Mouse (Mus musculus) midbrain, embryonic 12.5 days (tissue): ENCODE results near the gene Olfr520. TPM values are rescaled to one million over a fixed set of nuclear protein-coding genes. Genes with fewer than 3 reads are reported as not detected.
"Not testable (repeated sequence)": the region's sequence is repeated elsewhere in the genome, so short reads cannot be mapped to it uniquely, and the experiment has no call there.

Source experiments
- ATAC-seq: fragments of 200-750 bp; cut with Nextera tagmentation; 2 replicates; pipeline ENCODE4 v1.8.0; 2017; ENCODE audit warnings: low read depth, moderate TSS enrichment, moderate library complexity; ENCODE audit not compliant: low FRiP score
- H3K27ac ChIP-seq: fragments of 300-500 bp; sonication (generic); replicated peaks from 2 replicates; pipeline ENCODE4 v1.5.1; 2016; ENCODE audit warnings: mild to moderate bottlenecking
- H3K27me3 ChIP-seq: fragments of 300-500 bp; sonication (generic); 2 replicates; pipeline ENCODE4 v1.6.1; 2016; ENCODE audit warnings: mild to moderate bottlenecking
- H3K36me3 ChIP-seq: fragments of 300-500 bp; sonication (generic); 2 replicates; pipeline ENCODE4 v1.6.1; 2016
- H3K4me1 ChIP-seq: fragments of 300-500 bp; sonication (generic); 2 replicates; pipeline ENCODE4 v1.6.1; 2016
- H3K4me2 ChIP-seq: fragments of 300-500 bp; sonication (generic); replicated peaks from 2 replicates; pipeline ENCODE4 v1.6.1; 2016; ENCODE audit warnings: mild to moderate bottlenecking, moderate library complexity
- H3K4me3 ChIP-seq: fragments of 300-500 bp; sonication (generic); 2 replicates; pipeline ENCODE4 v1.5.1; 2016; ENCODE audit warnings: mild to moderate bottlenecking
- H3K9ac ChIP-seq: fragments of 300-500 bp; sonication (generic); replicated peaks from 2 replicates; pipeline ENCODE4 v1.6.1; 2016; ENCODE audit warnings: mild to moderate bottlenecking, moderate library complexity
- H3K9me3 ChIP-seq: fragments of 300-500 bp; sonication (generic); 2 replicates; pipeline ENCODE4 v1.6.1; 2016; ENCODE audit warnings: mild to moderate bottlenecking
- WGBS: fragments of 180-500 bp; shearing (Covaris S2); methylation state at CpG from one replicate; pipeline ENCODE4 v1.1.7; 2016; 5-methylcytosine and 5-hydroxymethylcytosine counted together
- polyA plus RNA-seq: library from polyadenylated mRNA; unstranded; fragments of >200 nt; fragmentation: Nextera tagmentation; extraction: Ambion mirVana; gene quantifications from 2 replicates; pipeline ENCODE4 v1.2.1, GENCODE M21; 2016

Olfr520 gene
- polyA plus RNA-seq, 1 experiment from 2014 or later = not detected

GRCm38 (mm10) chr7:99734612-99735011 lies 4.5 kb downstream of the Olfr520 start:
- H3K9ac ChIP-seq = no peak overlapping the region
- peaks cover 4% of the 10 kb centered on the region; the same call in 1 of the 2 replicates for H3K4me1 ChIP-seq
- H3K27me3 ChIP-seq = no peaks in the 10 kb centered on the region
- H3K4me3 ChIP-seq = no peak overlapping the region
- no peak overlapping the region for H3K4me2 ChIP-seq
- H3K9me3 ChIP-seq = no peaks in the 10 kb centered on the region
- no peaks in the 10 kb centered on the region for H3K36me3 ChIP-seq
- ATAC-seq = no peak
- 94% methylated on average over 2 of the region's 2 CpGs for WGBS
- no peak overlapping the region for H3K27ac ChIP-seq

- 89% methylated on average over 9 of the region's 9 CpGs for WGBS
- H3K4me2 ChIP-seq, H3K4me1 ChIP-seq, ATAC-seq, H3K36me3 ChIP-seq, H3K4me3 ChIP-seq, H3K9ac ChIP-seq, H3K27me3 ChIP-seq, H3K9me3 ChIP-seq, H3K27ac ChIP-seq: not testable (repeated sequence)
These were observed 5.4 kb downstream of the Olfr520 start for GRCm38 (mm10) chr7:99735491-99735890.

GRCm38 (mm10) chr7:99739276-99739675 lies 9.2 kb downstream of the Olfr520 start:
- H3K4me2 ChIP-seq = no peak overlapping the region

GRCm38 (mm10) chr7:99763207-99763606 lies 33.1 kb downstream of the Olfr520 start, which contains the start of gene Olfr521:
TSS of gene Olfr521 (plus strand) at chr7:99763507.
- no peak for ATAC-seq
- WGBS = 90% methylated on average over 2 of the region's 2 CpGs
- no peaks in the 10 kb centered on the region for H3K27me3 ChIP-seq
- no peaks in the 10 kb centered on the region for H3K4me1 ChIP-seq
- H3K9ac ChIP-seq = no peak within 1 kb of the TSS
- H3K4me3 ChIP-seq = no peak within 1 kb of the TSS
- no peaks in the 10 kb centered on the region for H3K36me3 ChIP-seq
- peaks cover 22% of the 10 kb centered on the region for H3K9me3 ChIP-seq
- H3K4me2 ChIP-seq = no peak within 1 kb of the TSS
- no peak within 1 kb of the TSS for H3K27ac ChIP-seq

More at GRCm38 (mm10) chr7:99739276-99739675, 9.2 kb downstream of the Olfr520 start:
- H3K4me1 ChIP-seq = peaks cover 4% of the 10 kb centered on the region; the same call in 1 of the 2 replicates
- no peak overlapping the region for H3K9ac ChIP-seq
- 53% methylated on average over 9 of the region's 9 CpGs for WGBS
- H3K36me3 ChIP-seq = no peaks in the 10 kb centered on the region
- no peaks in the 10 kb centered on the region for H3K9me3 ChIP-seq
- H3K27me3 ChIP-seq = no peaks in the 10 kb centered on the region
- ATAC-seq = no peak
- no peak overlapping the region for H3K27ac ChIP-seq
- no peak overlapping the region for H3K4me3 ChIP-seq

GRCm38 (mm10) chr7:99781385-99781784 lies 51.3 kb downstream of the Olfr520 start:
- no peak for ATAC-seq
- H3K27me3 ChIP-seq = no peaks in the 10 kb centered on the region
- WGBS = 88% methylated on average over 5 of the region's 5 CpGs
- H3K36me3 ChIP-seq = no peaks in the 10 kb centered on the region
- H3K27ac ChIP-seq = no peak overlapping the region
- no peak overlapping the region for H3K4me2 ChIP-seq
- no peaks in the 10 kb centered on the region for H3K4me1 ChIP-seq
- H3K9ac ChIP-seq = no peak overlapping the region
- H3K4me3 ChIP-seq = no peak overlapping the region
- H3K9me3 ChIP-seq = no peaks in the 10 kb centered on the region

- no peaks in the 10 kb centered on the region for H3K9me3 ChIP-seq
- ATAC-seq = no peak
- no peak overlapping the region for H3K4me2 ChIP-seq
- H3K27ac ChIP-seq = no peak overlapping the region
- no peaks in the 10 kb centered on the region for H3K4me1 ChIP-seq
- no peaks in the 10 kb centered on the region for H3K36me3 ChIP-seq
- no peak overlapping the region for H3K4me3 ChIP-seq
- H3K27me3 ChIP-seq = no peaks in the 10 kb centered on the region
- 85% methylated on average over 2 of the region's 2 CpGs for WGBS
- H3K9ac ChIP-seq = no peak overlapping the region
These were observed 51.8 kb downstream of the Olfr520 start for GRCm38 (mm10) chr7:99781916-99782315.

GRCm38 (mm10) chr7:99783421-99783820 lies 53.3 kb downstream of the Olfr520 start:
- Histone ChIP-seq H3K9me3 (no peaks in the 10 kb centered on the region), H3K36me3 (no peaks in the 10 kb centered on the region), H3K4me2 (no peak overlapping the region), H3K27me3 (no peaks in the 10 kb centered on the region), H3K27ac (no peak overlapping the region), H3K4me1 (peaks cover 12% of the 10 kb centered on the region), H3K4me3 (no peak overlapping the region), H3K9ac (no peak overlapping the region)
- 83% methylated on average over 7 of the region's 7 CpGs for WGBS
- no peak for ATAC-seq

GRCm38 (mm10) chr7:99785553-99785952 lies 55.5 kb downstream of the Olfr520 start:
- 90% methylated on average over 3 of the region's 3 CpGs for WGBS
- H3K4me1 ChIP-seq = peaks cover 12% of the 10 kb centered on the region
- no peak for ATAC-seq
- H3K9ac ChIP-seq = no peak overlapping the region
- H3K27ac ChIP-seq = no peak overlapping the region
- no peaks in the 10 kb centered on the region for H3K36me3 ChIP-seq
- H3K4me2 ChIP-seq = no peak overlapping the region
- no peak overlapping the region for H3K4me3 ChIP-seq
- H3K27me3 ChIP-seq = no peaks in the 10 kb centered on the region
- no peaks in the 10 kb centered on the region for H3K9me3 ChIP-seq

Other genes starting within 250 kb of the Olfr520 start
- gene Rps3, start 246.5 kb upstream of the Olfr520 start, polyA plus RNA-seq = 555 and 561 TPM in 2 replicates
- gene Arrb1, start 194.8 kb upstream of the Olfr520 start, polyA plus RNA-seq = 13.4 and 14.1 TPM in 2 replicates
- 0.59 and 0.92 TPM in 2 replicates for gene Tpbgl, start 103.2 kb upstream of the Olfr520 start, polyA plus RNA-seq
- 3.4 and 3.7 TPM in 2 replicates for gene Slco2b1, start 18.9 kb upstream of the Olfr520 start, polyA plus RNA-seq
- not detected in 2 replicates for gene Olfr521, start 33.2 kb downstream of the Olfr520 start, polyA plus RNA-seq
- 1.5 and 1.7 TPM in 2 replicates for gene Neu3, start 98.1 kb downstream of the Olfr520 start, polyA plus RNA-seq
- 0.55 and 0.82 TPM in 2 replicates for gene Xrra1, start 128.8 kb downstream of the Olfr520 start, polyA plus RNA-seq
- 326 and 333 TPM in 2 replicates for gene Spcs2, start 133.2 kb downstream of the Olfr520 start, polyA plus RNA-seq